Mouse (Mus musculus) myocyte (in vitro differentiated cells): ENCODE measurements at regions not wholly inside any gene's neighbourhood (a gene's known extent, or its start where the extent isn't known, plus 50 kb on each side); places are given as distances from the start of the nearest gene placed in this dataset.

Source experiments
- H3K27me3 ChIP-seq: one replicate; pipeline ENCODE4 v1.6.1; 2011; ENCODE audit not compliant: control insufficient read depth, insufficient read depth, insufficient read length
- H3K36me3 ChIP-seq: one replicate; pipeline ENCODE4 v1.6.1; 2011; ENCODE audit not compliant: control insufficient read depth, insufficient read depth
- H3K4me2 ChIP-seq: one replicate; pipeline ENCODE4 v1.6.1; 2011; ENCODE audit warnings: low read depth, control low read depth
- H3K4me3 ChIP-seq: one replicate; pipeline ENCODE4 v1.5.1; 2011; ENCODE audit warnings: mild to moderate bottlenecking, control low read depth, moderate library complexity
- H3K79me2 ChIP-seq: one replicate; pipeline ENCODE4 v1.6.1; 2011; ENCODE audit not compliant: control insufficient read depth, insufficient read depth
- H3ac ChIP-seq: one replicate; pipeline ENCODE4 v1.6.1; 2011; ENCODE audit not compliant: control insufficient read depth, insufficient read length
- CEBPB ChIP-seq: IDR thresholded peaks from 2 replicates; pipeline ENCODE4 v1.6.1; 2011; ENCODE audit warnings: mild to moderate bottlenecking, moderate library complexity; ENCODE audit not compliant: poor library complexity, insufficient read depth, severe bottlenecking
- E2F4 ChIP-seq: IDR thresholded peaks from one replicate; pipeline ENCODE4 v1.6.1; 2011; ENCODE audit warnings: mild to moderate bottlenecking, control low read depth, moderate library complexity; ENCODE audit not compliant: insufficient read depth
- MAX ChIP-seq: IDR thresholded peaks from one replicate; pipeline ENCODE4 v1.6.1; 2011; ENCODE audit warnings: low read depth, mild to moderate bottlenecking, control low read depth
- MYOD1 ChIP-seq, 3 experiments: IDR thresholded peaks; one replicate each; pipeline ENCODE4 v1.6.1; 2011; ENCODE audit warnings: control low read depth in 2 of 3, low read depth in 2 of 3, mild to moderate bottlenecking in 2 of 3, moderate library complexity in 1 of 3; ENCODE audit not compliant: insufficient read length in 2 of 3, control insufficient read depth in 1 of 3
- MYOG ChIP-seq, 3 experiments: IDR thresholded peaks; one replicate each; pipeline ENCODE4 v1.6.1; 2011; ENCODE audit warnings: control low read depth in 2 of 3, low read depth in 2 of 3, mild to moderate bottlenecking in 2 of 3; ENCODE audit not compliant: insufficient read length in 2 of 3, control insufficient read depth in 1 of 3, insufficient read depth in 1 of 3
- POLR2A ChIP-seq: IDR thresholded peaks from one replicate; pipeline ENCODE4 v1.6.1; 2011; ENCODE audit warnings: low read depth, mild to moderate bottlenecking, control low read depth, moderate library complexity; ENCODE audit not compliant: insufficient read length
- POLR2AphosphoS2 ChIP-seq: IDR thresholded peaks from one replicate; pipeline ENCODE4 v1.6.1; 2011; ENCODE audit warnings: low read depth, control low read depth; ENCODE audit not compliant: insufficient read length
- REST ChIP-seq: IDR thresholded peaks from one replicate; pipeline ENCODE4 v1.6.1; 2011; ENCODE audit warnings: mild to moderate bottlenecking, control low read depth, moderate library complexity; ENCODE audit not compliant: insufficient read depth, insufficient read length
- SRF ChIP-seq: IDR thresholded peaks from one replicate; pipeline ENCODE4 v1.6.1; 2011; ENCODE audit warnings: low read depth; ENCODE audit not compliant: control insufficient read depth, insufficient read length
- TCF12 ChIP-seq: IDR thresholded peaks from one replicate; pipeline ENCODE4 v1.6.1; 2011; ENCODE audit warnings: mild to moderate bottlenecking, control low read depth; ENCODE audit not compliant: poor library complexity, insufficient read depth, severe bottlenecking
- TCF3 ChIP-seq: IDR thresholded peaks from one replicate; pipeline ENCODE4 v1.6.1; 2011; ENCODE audit warnings: low read depth, control low read depth; ENCODE audit not compliant: insufficient read length
- USF1 ChIP-seq: IDR thresholded peaks from one replicate; pipeline ENCODE4 v1.6.1; 2011; ENCODE audit warnings: low read depth, mild to moderate bottlenecking, control low read depth, moderate library complexity

DNA sequence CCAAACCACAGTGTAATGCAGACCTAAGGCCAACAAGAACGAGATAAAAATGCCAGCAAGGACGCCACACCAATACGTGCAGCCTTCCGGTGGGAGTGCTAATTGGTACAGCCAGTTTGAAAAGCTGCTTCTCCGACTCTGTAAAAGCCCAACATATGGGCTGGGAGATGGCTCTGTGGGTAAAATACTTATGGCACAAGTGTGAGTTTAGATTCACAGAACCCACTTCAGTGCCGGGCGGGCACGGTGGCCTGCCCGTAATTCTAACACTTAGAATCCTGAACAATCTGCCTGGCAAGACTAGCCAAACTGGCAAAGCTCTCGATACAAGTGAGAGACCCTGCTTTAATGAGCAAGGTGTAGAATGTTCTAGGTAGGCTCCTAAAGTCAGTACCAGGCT, 258.1 kb downstream of the Gm26897 start:
- no peaks in the 10 kb centered on the region for H3K79me2 ChIP-seq
- TF ChIP-seq TCF12 (no peak), MAX (no peak), TCF3 (no peak), REST (no peak), E2F4 (no peak), POLR2AphosphoS2 (no peak), SRF (no peak), CEBPB (no peak), POLR2A (no peak), USF1 (no peak), MYOG (IDR thresholded peaks at IDR 0.05; ENCODE audit: control insufficient read depth in 1 of 3, insufficient read depth in 1 of 3, insufficient read length in 2 of 3, low read depth in 2 of 3) (no peak), MYOD1 (IDR thresholded peaks at IDR 0.05; ENCODE audit: control insufficient read depth in 1 of 3, insufficient read length in 2 of 3, low read depth in 2 of 3) (no peak)
- no peak overlapping the region for H3K4me2 ChIP-seq
- H3K4me3 ChIP-seq = no peak overlapping the region
- H3ac ChIP-seq = no peak overlapping the region
- peaks cover 33% of the 10 kb centered on the region for H3K27me3 ChIP-seq
- no peaks in the 10 kb centered on the region for H3K36me3 ChIP-seq

GRCm38 (mm10) chr5:111993221-111993620, 259.1 kb downstream of the Cryba4 start:
- no peaks in the 10 kb centered on the region for H3K79me2 ChIP-seq
- no peak overlapping the region for H3K4me2 ChIP-seq
- peaks cover 33% of the 10 kb centered on the region for H3K27me3 ChIP-seq
- TF ChIP-seq MYOG (IDR thresholded peaks at IDR 0.05; ENCODE audit: control insufficient read depth in 1 of 3, insufficient read depth in 1 of 3, insufficient read length in 2 of 3, low read depth in 2 of 3) (no peak), E2F4 (no peak), TCF3 (no peak), MYOD1 (IDR thresholded peaks at IDR 0.05; ENCODE audit: control insufficient read depth in 1 of 3, insufficient read length in 2 of 3, low read depth in 2 of 3) (no peak), MAX (no peak), CEBPB (no peak), REST (no peak), TCF12 (no peak), POLR2A (no peak), USF1 (no peak), SRF (no peak), POLR2AphosphoS2 (no peak)
- no peaks in the 10 kb centered on the region for H3K36me3 ChIP-seq
- H3ac ChIP-seq = no peak overlapping the region
- no peak overlapping the region for H3K4me3 ChIP-seq

DNA sequence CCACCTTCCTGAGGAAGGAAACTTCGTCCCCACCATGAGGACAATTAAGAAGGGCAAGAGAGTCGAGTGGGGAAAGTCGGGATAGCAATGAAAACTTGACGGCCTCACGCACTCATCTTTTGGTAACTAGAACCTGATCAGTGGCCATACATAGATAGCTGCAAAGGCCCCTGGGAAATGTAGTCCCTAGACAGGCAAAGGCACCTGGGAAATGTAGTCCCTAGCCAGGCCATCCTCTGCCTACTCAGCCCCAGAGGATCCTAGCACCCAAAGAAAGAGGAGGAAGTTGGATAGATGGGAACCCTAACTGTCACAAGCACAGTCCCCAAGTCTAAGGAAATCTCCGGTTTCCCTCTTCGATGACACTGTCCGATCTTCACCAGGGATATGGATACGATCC, 258.4 kb downstream of the Cryba4 start:
- TF ChIP-seq CEBPB (no peak), REST (no peak), TCF12 (no peak), POLR2A (no peak), SRF (no peak), USF1 (no peak), E2F4 (no peak), MAX (no peak), MYOD1 (IDR thresholded peaks at IDR 0.05; ENCODE audit: control insufficient read depth in 1 of 3, insufficient read length in 2 of 3, low read depth in 2 of 3) (no peak), TCF3 (no peak), MYOG (IDR thresholded peaks at IDR 0.05; ENCODE audit: control insufficient read depth in 1 of 3, insufficient read depth in 1 of 3, insufficient read length in 2 of 3, low read depth in 2 of 3) (no peak), POLR2AphosphoS2 (no peak)
- Histone ChIP-seq H3K79me2 (no peaks in the 10 kb centered on the region), H3K27me3 (peaks cover 33% of the 10 kb centered on the region), H3K4me2 (no peak overlapping the region), H3K36me3 (no peaks in the 10 kb centered on the region), H3ac (no peak overlapping the region), H3K4me3 (no peak overlapping the region)

DNA sequence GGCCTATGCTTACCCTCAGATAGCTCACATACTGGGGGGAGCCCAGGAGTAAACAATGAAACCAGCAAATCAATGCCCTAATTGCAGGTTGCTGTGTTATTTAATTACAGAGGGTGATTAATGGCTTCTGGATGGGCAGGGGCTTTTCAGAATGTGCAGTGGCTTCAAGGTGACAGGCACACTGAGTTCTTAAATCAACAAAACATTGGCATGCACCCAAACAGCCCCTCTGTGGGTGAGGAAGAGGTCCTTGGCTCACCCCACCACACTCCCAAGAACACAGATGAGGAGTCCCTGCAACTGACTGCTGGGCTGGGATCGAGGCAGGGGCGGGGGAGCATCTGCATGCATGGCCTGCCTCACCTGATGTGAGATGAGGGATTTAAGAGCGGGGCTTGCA, 255.5 kb downstream of the Cryba4 start:
- no peak overlapping the region for H3K4me3 ChIP-seq
- no peak overlapping the region for H3ac ChIP-seq
- no peaks in the 10 kb centered on the region for H3K36me3 ChIP-seq
- no peaks in the 10 kb centered on the region for H3K79me2 ChIP-seq
- TF ChIP-seq MYOD1 (IDR thresholded peaks at IDR 0.05; ENCODE audit: control insufficient read depth in 1 of 3, insufficient read length in 2 of 3, low read depth in 2 of 3) = no peak
- no peak for TF ChIP-seq POLR2AphosphoS2
- no peak for TF ChIP-seq E2F4
- TF ChIP-seq REST = no peak
- TF ChIP-seq MYOG (IDR thresholded peaks at IDR 0.05; ENCODE audit: control insufficient read depth in 1 of 3, insufficient read depth in 1 of 3, insufficient read length in 2 of 3, low read depth in 2 of 3) = no peak
- TF ChIP-seq CEBPB = no peak
- no peak for TF ChIP-seq USF1
- TF ChIP-seq TCF12 = no peak
- no peak for TF ChIP-seq TCF3
- no peak for TF ChIP-seq SRF
- no peak for TF ChIP-seq MAX
- TF ChIP-seq POLR2A = no peak
- H3K4me2 ChIP-seq = no peak overlapping the region
- H3K27me3 ChIP-seq = peaks cover 30% of the 10 kb centered on the region
